Mouse (Mus musculus): ENCODE measurements around the gene Otof. TPM values are rescaled to one million over a fixed set of nuclear protein-coding genes. Genes with fewer than 3 reads are reported as not detected.

Gene Otof
- polyA plus RNA-seq, 1 experiment from 2014 or later, result 0.09 TPM

DNA sequence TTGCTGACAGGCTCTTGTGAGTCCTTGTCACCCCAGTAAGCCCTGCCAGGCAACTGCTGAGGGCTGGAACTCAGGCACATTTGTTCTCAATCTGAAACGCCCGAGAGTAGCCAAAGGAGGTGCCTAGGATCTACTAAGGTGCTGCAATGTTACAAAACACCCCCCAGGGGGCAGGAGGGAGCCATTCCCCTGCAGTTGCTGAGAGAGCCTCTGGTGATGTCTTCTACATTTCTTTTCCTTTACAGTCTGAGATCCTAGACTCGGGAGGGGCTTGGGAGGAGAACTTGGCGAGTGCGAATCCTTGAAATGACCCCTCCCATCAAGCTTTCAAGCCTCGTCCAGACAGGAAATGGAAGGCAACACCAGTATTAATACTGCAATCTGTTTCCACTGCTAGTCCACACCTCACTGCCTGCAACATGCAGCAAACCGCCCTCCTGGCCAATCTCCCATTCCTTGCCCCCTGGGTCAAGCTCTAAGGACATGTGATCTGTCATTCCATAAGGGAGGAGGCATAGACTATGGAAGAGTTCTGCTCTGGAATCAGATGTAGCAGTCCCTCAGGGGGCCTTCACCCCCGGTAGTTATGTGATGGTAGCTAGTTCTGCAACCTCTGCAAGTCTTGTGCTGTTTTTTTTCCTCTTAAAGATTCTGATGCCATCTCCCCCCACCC lies 38.0 kb downstream of the Otof start:
- Histone ChIP-seq H3K4me2 (no peak overlapping the region; the same call in 1 of the 2 replicates), H3K27me3 (no peaks in the 10 kb centered on the region), H3K4me1 (replicated peaks) (peaks cover 7% of the 10 kb centered on the region; the same call in 1 of the 2 replicates), H3K27ac (no peak overlapping the region), H3K36me3 (no peaks in the 10 kb centered on the region), H3K9me3 (replicated peaks) (no peaks in the 10 kb centered on the region), H3K4me3 (no peak overlapping the region), H3K9ac (no peak overlapping the region)
- 0 out of 2 replicates have a peak, but pooled peaks have one; percentile 43 for ATAC-seq (replicated peaks; ENCODE audit: insufficient number of reproducible peaks, insufficient read depth, low FRiP score, low read depth)
- 20% methylated on average over 8 of the region's 8 CpGs for WGBS

DNA sequence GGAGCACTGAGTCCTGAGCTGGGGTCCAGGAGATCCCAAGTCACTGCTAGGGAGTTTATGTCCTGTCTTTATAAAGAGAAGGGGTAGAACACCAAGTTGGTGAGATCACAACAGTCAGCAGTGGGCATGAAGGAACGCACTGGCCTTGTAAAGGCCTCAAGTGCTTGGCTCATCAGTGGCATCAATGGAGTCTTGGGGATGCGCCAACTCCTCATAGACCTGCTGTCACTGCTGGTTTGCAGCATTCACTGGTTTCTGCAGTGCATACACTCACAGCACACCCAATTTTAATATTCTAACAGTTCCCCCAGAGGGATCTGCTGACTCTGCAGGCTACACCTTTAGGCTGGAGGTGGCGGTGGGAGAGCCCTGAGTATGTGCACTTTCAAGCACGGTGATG lies 38.6 kb downstream of the Otof start:
- Histone ChIP-seq H3K27ac (no peak overlapping the region), H3K4me2 (no peak overlapping the region), H3K27me3 (no peaks in the 10 kb centered on the region), H3K9ac (no peak overlapping the region), H3K4me1 (replicated peaks) (peaks cover 7% of the 10 kb centered on the region; the same call in 1 of the 2 replicates), H3K36me3 (no peaks in the 10 kb centered on the region), H3K9me3 (replicated peaks) (no peaks in the 10 kb centered on the region), H3K4me3 (no peak overlapping the region)
- no peak for ATAC-seq (replicated peaks; ENCODE audit: insufficient number of reproducible peaks, insufficient read depth, low FRiP score, low read depth)
- 73% methylated on average over 4 of the region's 4 CpGs for WGBS

DNA sequence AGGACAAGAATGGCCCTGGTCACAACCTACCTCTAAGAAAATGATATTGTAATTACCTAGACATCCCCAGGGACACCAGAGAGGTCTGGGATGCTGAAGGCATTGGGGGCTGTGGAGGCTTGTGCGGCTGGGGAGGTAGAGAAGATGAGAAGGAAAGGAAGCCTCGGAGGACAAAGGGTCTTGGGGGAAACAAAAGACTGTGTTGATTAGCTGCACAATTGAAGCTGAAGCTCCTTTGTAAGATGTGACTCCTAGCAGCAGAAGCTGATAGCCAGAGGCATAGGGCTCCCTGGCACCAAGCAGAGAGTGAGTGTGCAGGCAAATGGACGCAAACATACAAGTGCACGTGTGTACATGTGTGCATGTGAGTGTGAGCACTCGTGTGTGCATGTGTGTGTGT lies 45.1 kb downstream of the Otof start:
- ATAC-seq (replicated peaks; ENCODE audit: insufficient number of reproducible peaks, insufficient read depth, low FRiP score, low read depth), result no peak
- no peaks in the 10 kb centered on the region for H3K36me3 ChIP-seq
- H3K9ac ChIP-seq, result no peak overlapping the region
- H3K4me1 ChIP-seq (replicated peaks), result no peaks in the 10 kb centered on the region
- H3K27ac ChIP-seq, result no peak overlapping the region
- no peak overlapping the region for H3K4me2 ChIP-seq
- 66% methylated on average over 5 of the region's 5 CpGs for WGBS
- no peaks in the 10 kb centered on the region for H3K27me3 ChIP-seq
- no peaks in the 10 kb centered on the region for H3K9me3 ChIP-seq (replicated peaks)
- H3K4me3 ChIP-seq, result no peak overlapping the region

DNA sequence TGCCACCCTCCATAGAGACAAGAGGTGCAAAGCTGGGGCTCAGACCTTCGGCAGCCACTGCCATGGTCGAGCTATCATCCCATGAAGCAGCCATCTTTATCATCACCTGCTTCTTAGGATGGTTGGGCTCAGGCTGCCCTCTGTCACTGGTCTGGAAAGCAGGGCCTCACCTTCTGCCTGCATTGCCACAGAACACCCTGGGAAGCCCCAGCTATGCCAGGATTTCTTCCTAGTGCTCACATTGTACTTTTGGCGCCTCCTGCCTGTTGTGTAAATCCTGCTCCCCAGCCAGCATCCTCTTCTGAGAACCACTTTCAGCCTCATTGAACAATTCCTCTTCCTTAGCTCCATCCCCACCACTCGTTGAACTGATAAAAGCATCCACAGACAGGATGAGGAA lies 45.9 kb downstream of the Otof start:
- WGBS, result 65% methylated on average over 4 of the region's 4 CpGs
- Histone ChIP-seq H3K9me3 (replicated peaks) (no peaks in the 10 kb centered on the region), H3K4me2 (no peak overlapping the region)

DNA sequence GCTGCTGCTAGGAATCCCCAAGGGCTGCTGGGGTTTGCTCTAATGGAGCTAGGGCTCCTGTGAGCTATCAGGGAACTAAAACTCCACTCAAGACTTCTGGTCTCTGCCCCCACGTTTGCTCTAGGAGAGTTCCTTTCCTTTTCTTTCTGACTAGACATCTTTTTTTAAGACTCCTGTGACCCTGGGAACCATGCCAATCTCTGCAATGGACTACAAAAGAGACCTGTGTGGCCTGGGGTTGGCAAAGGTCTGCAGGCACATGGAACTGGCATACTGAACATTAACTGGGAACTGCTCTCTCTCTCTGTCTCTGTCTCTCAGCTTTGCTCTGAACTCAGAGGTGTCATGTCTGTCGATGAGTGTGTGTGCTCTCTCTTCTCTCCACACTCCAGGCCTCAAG lies 46.4 kb downstream of the Otof start:
- H3K9ac ChIP-seq, result no peak overlapping the region
- H3K4me1 ChIP-seq (replicated peaks), result no peaks in the 10 kb centered on the region
- ATAC-seq (replicated peaks; ENCODE audit: insufficient number of reproducible peaks, insufficient read depth, low FRiP score, low read depth), result no peak
- H3K27me3 ChIP-seq, result no peaks in the 10 kb centered on the region
- no peak overlapping the region for H3K27ac ChIP-seq
- no peaks in the 10 kb centered on the region for H3K36me3 ChIP-seq
- no peak overlapping the region for H3K4me3 ChIP-seq
- H3K9me3 ChIP-seq (replicated peaks), result no peaks in the 10 kb centered on the region
- no peak overlapping the region for H3K4me2 ChIP-seq
- WGBS, result 39% methylated on average over 2 of the region's 2 CpGs

More for the DNA sequence above, 45.9 kb downstream of the Otof start:
- H3K27me3 ChIP-seq, result no peaks in the 10 kb centered on the region
- H3K9ac ChIP-seq, result no peak overlapping the region
- ATAC-seq (replicated peaks; ENCODE audit: insufficient number of reproducible peaks, insufficient read depth, low FRiP score, low read depth), result no peak
- H3K4me1 ChIP-seq (replicated peaks), result no peaks in the 10 kb centered on the region
- no peak overlapping the region for H3K4me3 ChIP-seq
- no peaks in the 10 kb centered on the region for H3K36me3 ChIP-seq
- no peak overlapping the region for H3K27ac ChIP-seq

DNA sequence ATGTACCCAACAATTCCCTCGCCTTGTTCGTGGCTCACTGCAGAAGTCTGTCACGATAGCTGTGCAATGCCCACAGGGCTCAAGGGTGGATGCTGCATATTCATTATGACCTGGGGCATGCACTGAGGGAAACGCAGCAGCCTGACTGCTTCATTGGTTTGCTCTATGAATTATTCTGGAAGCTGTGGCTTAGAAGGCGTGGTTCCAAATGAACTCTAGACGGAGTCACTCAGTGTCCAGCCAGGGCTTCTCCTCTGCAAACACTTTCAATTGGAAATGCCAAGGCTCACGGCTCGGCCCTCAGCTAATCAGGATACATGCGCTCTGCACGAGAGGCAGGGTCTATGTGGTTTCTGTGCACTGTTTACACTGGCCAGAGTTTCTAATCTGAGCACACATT lies 50.2 kb downstream of the Otof start:
- Histone ChIP-seq H3K4me2 (no peak overlapping the region), H3K27me3 (no peaks in the 10 kb centered on the region), H3K36me3 (no peaks in the 10 kb centered on the region), H3K9me3 (replicated peaks) (no peaks in the 10 kb centered on the region), H3K9ac (no peak overlapping the region), H3K4me1 (replicated peaks) (0 out of 2 replicates have a peak, but pooled peaks cover 2% of the 10 kb centered on the region), H3K4me3 (no peak overlapping the region), H3K27ac (no peak overlapping the region)
- 69% methylated on average over 10 of the region's 10 CpGs for WGBS
- no peak for ATAC-seq (replicated peaks; ENCODE audit: insufficient number of reproducible peaks, insufficient read depth, low FRiP score, low read depth)

DNA sequence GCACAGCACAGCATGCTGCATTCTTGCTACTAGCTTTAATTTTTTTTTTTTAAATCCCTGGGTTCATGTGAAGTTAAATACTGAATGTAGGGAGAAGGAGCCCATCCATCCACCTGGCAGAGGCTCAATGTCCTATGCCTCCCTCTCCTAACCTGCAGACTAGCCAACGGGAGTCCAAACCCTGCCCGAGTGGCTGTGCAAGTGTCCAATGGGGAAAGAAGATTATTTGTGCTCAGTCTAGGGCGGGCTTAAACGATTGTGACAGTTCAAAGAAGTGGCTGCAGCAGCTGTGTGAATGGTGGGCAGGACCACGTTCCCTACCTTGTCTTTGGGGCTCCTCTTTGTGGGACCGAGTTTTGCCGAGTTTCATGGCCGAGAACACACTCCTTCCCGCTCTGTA lies 54.9 kb downstream of the Otof start:
- no peak for ATAC-seq (replicated peaks; ENCODE audit: insufficient number of reproducible peaks, insufficient read depth, low FRiP score, low read depth)
- Histone ChIP-seq H3K4me1 (replicated peaks) (peaks cover 2% of the 10 kb centered on the region; the same call in 1 of the 2 replicates), H3K4me2 (peak overlapping the region; percentile 34), H3K27ac (no peak overlapping the region), H3K9ac (no peak overlapping the region), H3K27me3 (no peaks in the 10 kb centered on the region), H3K36me3 (no peaks in the 10 kb centered on the region), H3K9me3 (replicated peaks) (no peaks in the 10 kb centered on the region), H3K4me3 (no peak overlapping the region)
- 14% methylated on average over 9 of the region's 9 CpGs for WGBS

DNA sequence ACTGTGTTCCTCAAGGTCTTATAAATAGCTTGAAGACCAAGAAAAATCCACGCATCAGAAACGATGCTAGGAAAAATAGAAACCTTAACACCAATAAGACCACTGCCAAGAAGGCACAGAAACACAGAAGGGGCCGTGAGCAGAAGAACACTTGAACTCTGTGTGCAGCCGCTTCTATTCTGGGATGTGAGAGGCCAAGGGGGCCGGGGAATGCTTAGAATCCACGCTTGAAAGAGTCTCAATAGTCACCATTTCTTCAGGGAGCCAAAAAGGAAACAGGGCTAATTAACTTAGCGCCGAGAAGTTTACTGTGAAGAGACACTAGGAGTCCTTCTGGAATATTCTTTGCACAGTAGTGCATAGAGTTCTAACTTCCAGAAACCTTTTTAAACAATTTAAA lies 60.6 kb downstream of the Otof start:
- H3K4me1 ChIP-seq (replicated peaks), result peaks cover 12% of the 10 kb centered on the region
- no peak for ATAC-seq (replicated peaks; ENCODE audit: insufficient number of reproducible peaks, insufficient read depth, low FRiP score, low read depth)
- no peaks in the 10 kb centered on the region for H3K36me3 ChIP-seq
- H3K27ac ChIP-seq, result peak overlapping the region; percentile 66
- WGBS, result 22% methylated on average over 8 of the region's 8 CpGs
- 0 out of 2 replicates have a peak overlapping the region, but pooled peaks have one; percentile 11 for H3K4me2 ChIP-seq
- no peak overlapping the region for H3K9ac ChIP-seq
- H3K9me3 ChIP-seq (replicated peaks), result no peaks in the 10 kb centered on the region
- H3K27me3 ChIP-seq, result no peaks in the 10 kb centered on the region
- no peak overlapping the region for H3K4me3 ChIP-seq

DNA sequence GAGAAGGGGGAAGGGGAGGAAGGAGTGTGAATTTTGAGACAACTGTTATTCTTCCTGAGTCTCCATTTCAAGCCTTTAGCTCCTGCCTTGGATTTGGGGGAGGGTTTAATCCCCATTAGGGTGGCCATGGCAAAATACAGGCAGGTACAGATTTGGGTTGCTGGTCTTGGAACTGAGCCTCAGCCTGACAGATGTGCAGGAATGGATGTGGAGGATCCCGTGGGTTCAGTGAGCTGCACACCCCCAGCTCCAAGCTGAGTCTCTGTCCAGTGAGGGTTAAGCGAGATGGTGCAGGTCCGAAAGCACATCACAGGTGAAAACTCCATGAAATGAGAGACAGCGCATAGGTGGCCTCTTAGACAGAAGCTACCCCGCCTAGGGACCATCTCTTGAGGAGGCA lies 61.2 kb downstream of the Otof start:
- peaks cover 12% of the 10 kb centered on the region for H3K4me1 ChIP-seq (replicated peaks)
- no peaks in the 10 kb centered on the region for H3K27me3 ChIP-seq
- no peak overlapping the region for H3K9ac ChIP-seq
- H3K9me3 ChIP-seq (replicated peaks), result no peaks in the 10 kb centered on the region
- no peak overlapping the region for H3K4me2 ChIP-seq
- ATAC-seq (replicated peaks; ENCODE audit: insufficient number of reproducible peaks, insufficient read depth, low FRiP score, low read depth), result no peak
- no peaks in the 10 kb centered on the region for H3K36me3 ChIP-seq
- no peak overlapping the region for H3K4me3 ChIP-seq
- H3K27ac ChIP-seq, result peak overlapping the region; percentile 66
- 83% methylated on average over 5 of the region's 5 CpGs for WGBS

DNA sequence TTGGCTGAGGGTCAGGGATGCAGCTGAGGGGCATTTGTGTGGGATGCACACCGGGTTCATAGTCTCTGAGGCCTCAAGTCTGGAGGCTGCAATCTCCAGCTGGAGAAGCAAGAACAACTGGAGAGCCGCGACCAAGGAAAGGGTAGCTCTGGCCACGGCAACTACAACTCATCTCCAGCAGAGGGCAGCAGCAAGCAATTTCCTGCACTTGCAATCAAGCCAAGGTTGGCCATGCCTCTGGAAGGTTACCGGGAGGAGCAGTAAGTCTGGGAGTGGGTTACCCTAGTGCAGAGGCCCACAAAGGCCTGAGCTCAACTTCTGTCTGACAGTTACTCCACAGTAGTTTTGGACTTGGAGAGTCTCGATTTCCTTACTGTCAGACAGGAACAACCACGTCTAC lies 70.3 kb downstream of the Otof start:
- Histone ChIP-seq H3K9ac (no peak overlapping the region), H3K27me3 (no peaks in the 10 kb centered on the region), H3K36me3 (no peaks in the 10 kb centered on the region), H3K9me3 (replicated peaks) (no peaks in the 10 kb centered on the region), H3K4me3 (no peak overlapping the region), H3K27ac (no peak overlapping the region), H3K4me2 (no peak overlapping the region), H3K4me1 (replicated peaks) (no peaks in the 10 kb centered on the region; the same call in 1 of the 2 replicates)
- ATAC-seq (replicated peaks; ENCODE audit: insufficient number of reproducible peaks, insufficient read depth, low FRiP score, low read depth), result no peak
- 25% methylated on average over 7 of the region's 7 CpGs for WGBS

DNA sequence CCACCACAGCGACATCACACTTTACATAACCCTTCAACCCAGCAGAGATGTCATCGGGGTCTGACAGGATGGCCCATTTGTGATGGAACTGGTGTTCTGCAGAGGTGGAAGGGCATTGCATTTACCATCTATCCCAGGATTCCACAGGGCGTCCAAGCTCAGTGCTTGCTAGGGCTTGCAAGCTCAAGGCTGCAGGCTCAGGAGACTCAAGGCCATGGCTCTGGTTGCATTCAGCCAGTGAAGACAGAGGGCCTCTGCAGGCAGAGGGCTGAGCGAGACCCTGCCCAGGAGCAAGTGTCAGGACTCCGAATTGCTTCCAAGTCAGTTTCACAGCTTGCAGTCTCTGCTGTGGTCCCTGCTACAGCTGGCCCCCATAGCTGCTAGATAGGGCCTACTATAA lies 71.9 kb downstream of the Otof start:
- no peaks in the 10 kb centered on the region for H3K9me3 ChIP-seq (replicated peaks)
- H3K4me2 ChIP-seq, result no peak overlapping the region
- no peak overlapping the region for H3K4me3 ChIP-seq
- WGBS, result 83% methylated on average over 5 of the region's 5 CpGs
- no peak overlapping the region for H3K9ac ChIP-seq
- H3K36me3 ChIP-seq, result no peaks in the 10 kb centered on the region
- H3K27ac ChIP-seq, result no peak overlapping the region
- ATAC-seq (replicated peaks; ENCODE audit: insufficient number of reproducible peaks, insufficient read depth, low FRiP score, low read depth), result no peak
- H3K27me3 ChIP-seq, result no peaks in the 10 kb centered on the region
- no peaks in the 10 kb centered on the region; the same call in 1 of the 2 replicates for H3K4me1 ChIP-seq (replicated peaks)

DNA sequence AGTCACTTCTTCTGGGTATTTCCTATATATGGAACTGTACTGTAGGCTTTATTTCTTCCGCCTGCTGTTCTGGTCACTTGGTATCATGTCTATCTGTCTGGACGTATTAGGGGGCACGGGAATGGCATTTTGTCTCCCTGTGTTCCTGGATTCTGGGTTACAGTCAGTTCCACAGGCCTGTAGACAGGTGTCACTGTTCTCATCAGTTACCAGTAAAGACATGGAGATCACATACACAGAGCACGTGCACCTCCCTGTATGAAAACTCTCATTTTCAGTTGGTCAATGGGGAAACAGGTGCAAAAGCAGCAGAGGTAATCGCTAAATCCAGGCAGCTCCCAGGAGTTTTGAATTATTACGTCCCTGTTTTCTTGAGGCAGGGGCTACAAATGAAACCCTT lies 74.0 kb downstream of the Otof start:
- Histone ChIP-seq H3K36me3 (no peaks in the 10 kb centered on the region), H3K4me2 (no peak overlapping the region), H3K9ac (no peak overlapping the region), H3K27me3 (no peaks in the 10 kb centered on the region), H3K27ac (no peak overlapping the region), H3K9me3 (replicated peaks) (no peaks in the 10 kb centered on the region), H3K4me3 (no peak overlapping the region), H3K4me1 (replicated peaks) (no peaks in the 10 kb centered on the region; the same call in 1 of the 2 replicates)
- WGBS, result 72% methylated on average over 6 of the region's 6 CpGs
- ATAC-seq (replicated peaks; ENCODE audit: insufficient number of reproducible peaks, insufficient read depth, low FRiP score, low read depth), result no peak
